Mouse (Mus musculus): ENCODE measurements around the gene Scn4b.

GRCm38 (mm10) chr9:45145533-45146266 lies 7.5 kb downstream of the Scn4b start:
- no peak for TF ChIP-seq CTCF (IDR thresholded peaks at IDR 0.05; ENCODE audit: low read depth)
- TF ChIP-seq EP300 (IDR thresholded peaks at IDR 0.05; ENCODE audit: low read depth): no peak
